Mouse (Mus musculus): ENCODE data around the gene Cyb561a3. TPM values are rescaled to one million over a fixed set of nuclear protein-coding genes. Genes with fewer than 3 reads are reported as not detected.

Cyb561a3 gene
- polyA plus RNA-seq, 1 experiment from 2014 or later = 22.6 TPM

GRCm38 (mm10) chr19:10603660-10604523 lies 26.9 kb downstream of the Cyb561a3 start:
- peak overlapping the region; percentile 99; the same call in 1 of the 2 replicates for H3K9ac ChIP-seq (ENCODE audit: low read length)
- WGBS = 79% methylated on average over 18 of the region's 18 CpGs
- H3K36me3 ChIP-seq (ENCODE audit: control insufficient read depth, insufficient read depth, low read length) = 0 out of 2 replicates have a peak, but pooled peaks cover 3% of the 10 kb centered on the region
- H3K4me2 ChIP-seq (ENCODE audit: low read depth, low read length) = peak overlapping the region; percentile 77
- H3K27me3 ChIP-seq (ENCODE audit: control insufficient read depth, insufficient read depth, low read length) = no peaks in the 10 kb centered on the region
- peaks cover 19% of the 10 kb centered on the region for H3K4me1 ChIP-seq (ENCODE audit: control insufficient read depth, insufficient read depth, low read length)
- H3K4me3 ChIP-seq (replicated peaks; ENCODE audit: low read length) = 0 out of 2 replicates have a peak overlapping the region, but pooled peaks have one; percentile 9
- H3K27ac ChIP-seq (ENCODE audit: low read length) = 0 out of 2 replicates have a peak overlapping the region, but pooled peaks have one; percentile 96
- no peaks in the 10 kb centered on the region for H3K9me3 ChIP-seq (replicated peaks; ENCODE audit: control insufficient read depth, low read length)
- ATAC-seq (ENCODE audit: insufficient read depth, low FRiP score) = no peak

- no peaks in the 10 kb centered on the region for H3K9me3 ChIP-seq (replicated peaks; ENCODE audit: control insufficient read depth, low read length)
- ATAC-seq (ENCODE audit: insufficient read depth, low FRiP score) = no peak
- H3K9ac ChIP-seq (ENCODE audit: low read length) = peak overlapping the region; percentile 99
- peaks cover 19% of the 10 kb centered on the region for H3K4me1 ChIP-seq (ENCODE audit: control insufficient read depth, insufficient read depth, low read length)
- peak overlapping the region; percentile 96 for H3K27ac ChIP-seq (ENCODE audit: low read length)
- H3K4me2 ChIP-seq (ENCODE audit: low read depth, low read length) = peak overlapping the region; percentile 77
- WGBS = 32% methylated on average over 3 of the region's 3 CpGs
- 0 out of 2 replicates have a peak, but pooled peaks cover 3% of the 10 kb centered on the region for H3K36me3 ChIP-seq (ENCODE audit: control insufficient read depth, insufficient read depth, low read length)
- no peaks in the 10 kb centered on the region for H3K27me3 ChIP-seq (ENCODE audit: control insufficient read depth, insufficient read depth, low read length)
- H3K4me3 ChIP-seq (replicated peaks; ENCODE audit: low read length) = peak overlapping the region; percentile 99
These were observed 27.6 kb downstream of the Cyb561a3 start for GRCm38 (mm10) chr19:10604534-10604933.

- peak within 1 kb of the TSS; percentile 77 for H3K4me2 ChIP-seq (ENCODE audit: low read depth, low read length)
- peak within 1 kb of the TSS; percentile 99 for H3K9ac ChIP-seq (ENCODE audit: low read length)
- ATAC-seq (ENCODE audit: insufficient read depth, low FRiP score) = peak; percentile 98
- H3K4me3 ChIP-seq (replicated peaks; ENCODE audit: low read length) = peak within 1 kb of the TSS; percentile 99
- no peaks in the 10 kb centered on the region for H3K27me3 ChIP-seq (ENCODE audit: control insufficient read depth, insufficient read depth, low read length)
- H3K36me3 ChIP-seq (ENCODE audit: control insufficient read depth, insufficient read depth, low read length) = peaks cover 8% of the 10 kb centered on the region; the same call in 1 of the 2 replicates
- no peaks in the 10 kb centered on the region for H3K9me3 ChIP-seq (replicated peaks; ENCODE audit: control insufficient read depth, low read length)
- H3K4me1 ChIP-seq (ENCODE audit: control insufficient read depth, insufficient read depth, low read length) = peaks cover 19% of the 10 kb centered on the region
- under 1% methylated on average over 49 of the region's 49 CpGs for WGBS
- peak within 1 kb of the TSS; percentile 96 for H3K27ac ChIP-seq (ENCODE audit: low read length)
These were observed 28.4 kb downstream of the Cyb561a3 start, which contains the start of the genes Ddb1 and Tkfc for GRCm38 (mm10) chr19:10605293-10605900. Gene Ddb1, plus strand, starts transcription at chr19:10605327. Gene Tkfc, minus strand, starts transcription at chr19:10605654.

GRCm38 (mm10) chr19:10605901-10606622 lies 29.1 kb downstream of the Cyb561a3 start:
- Histone ChIP-seq H3K4me2 (ENCODE audit: low read depth, low read length) (peak overlapping the region; percentile 77), H3K36me3 (ENCODE audit: control insufficient read depth, insufficient read depth, low read length) (peaks cover 15% of the 10 kb centered on the region; the same call in 1 of the 2 replicates), H3K27me3 (ENCODE audit: control insufficient read depth, insufficient read depth, low read length) (no peaks in the 10 kb centered on the region), H3K27ac (ENCODE audit: low read length) (peak overlapping the region; percentile 95), H3K4me1 (ENCODE audit: control insufficient read depth, insufficient read depth, low read length) (peaks cover 19% of the 10 kb centered on the region), H3K4me3 (replicated peaks; ENCODE audit: low read length) (peak overlapping the region; percentile 99), H3K9me3 (replicated peaks; ENCODE audit: control insufficient read depth, low read length) (no peaks in the 10 kb centered on the region), H3K9ac (ENCODE audit: low read length) (peak overlapping the region; percentile 99)
- ATAC-seq (ENCODE audit: insufficient read depth, low FRiP score) = no peak
- WGBS = 4% methylated on average over 20 of the region's 20 CpGs

GRCm38 (mm10) chr19:10608573-10609240 lies 31.7 kb downstream of the Cyb561a3 start:
- Histone ChIP-seq H3K9me3 (replicated peaks; ENCODE audit: control insufficient read depth, low read length) (no peaks in the 10 kb centered on the region), H3K4me3 (replicated peaks; ENCODE audit: low read length) (no peak overlapping the region), H3K27me3 (ENCODE audit: control insufficient read depth, insufficient read depth, low read length) (no peaks in the 10 kb centered on the region), H3K36me3 (ENCODE audit: control insufficient read depth, insufficient read depth, low read length) (peaks cover 26% of the 10 kb centered on the region), H3K4me2 (ENCODE audit: low read depth, low read length) (no peak overlapping the region), H3K27ac (ENCODE audit: low read length) (no peak overlapping the region), H3K4me1 (ENCODE audit: control insufficient read depth, insufficient read depth, low read length) (peaks cover 19% of the 10 kb centered on the region), H3K9ac (ENCODE audit: low read length) (no peak overlapping the region)
- WGBS = 72% methylated on average over 5 of the region's 5 CpGs
- ATAC-seq (ENCODE audit: insufficient read depth, low FRiP score) = no peak

GRCm38 (mm10) chr19:10634106-10634871 lies 57.3 kb downstream of the Cyb561a3 start, which contains the start of gene Vwce:
Gene Vwce, plus strand, starts transcription at chr19:10634213.
- Histone ChIP-seq H3K27ac (ENCODE audit: low read length) (no peak within 1 kb of the TSS; the same call in 1 of the 2 replicates), H3K36me3 (ENCODE audit: control insufficient read depth, insufficient read depth, low read length) (0 out of 2 replicates have a peak, but pooled peaks cover 3% of the 10 kb centered on the region), H3K4me3 (replicated peaks; ENCODE audit: low read length) (peak within 1 kb of the TSS; percentile 46), H3K9ac (ENCODE audit: low read length) (peak within 1 kb of the TSS; percentile 62), H3K9me3 (replicated peaks; ENCODE audit: control insufficient read depth, low read length) (no peaks in the 10 kb centered on the region), H3K4me1 (ENCODE audit: control insufficient read depth, insufficient read depth, low read length) (peaks cover 15% of the 10 kb centered on the region), H3K27me3 (ENCODE audit: control insufficient read depth, insufficient read depth, low read length) (no peaks in the 10 kb centered on the region), H3K4me2 (ENCODE audit: low read depth, low read length) (peak within 1 kb of the TSS; percentile 81)
- peak; percentile 71 for ATAC-seq (ENCODE audit: insufficient read depth, low FRiP score)
- WGBS = 2% methylated on average over 32 of the region's 32 CpGs

- WGBS = 5% methylated on average over 21 of the region's 21 CpGs
These were observed 57.9 kb downstream of the Cyb561a3 start for GRCm38 (mm10) chr19:10634872-10635318.

More at GRCm38 (mm10) chr19:10634872-10635318, 57.9 kb downstream of the Cyb561a3 start:
- Histone ChIP-seq H3K4me3 (replicated peaks; ENCODE audit: low read length) (peak overlapping the region; percentile 46), H3K4me1 (ENCODE audit: control insufficient read depth, insufficient read depth, low read length) (peaks cover 15% of the 10 kb centered on the region), H3K36me3 (ENCODE audit: control insufficient read depth, insufficient read depth, low read length) (no peaks in the 10 kb centered on the region), H3K4me2 (ENCODE audit: low read depth, low read length) (peak overlapping the region; percentile 81), H3K9me3 (replicated peaks; ENCODE audit: control insufficient read depth, low read length) (no peaks in the 10 kb centered on the region), H3K27ac (ENCODE audit: low read length) (peak overlapping the region; percentile 8; the same call in 1 of the 2 replicates), H3K9ac (ENCODE audit: low read length) (peak overlapping the region; percentile 62), H3K27me3 (ENCODE audit: control insufficient read depth, insufficient read depth, low read length) (no peaks in the 10 kb centered on the region)
- ATAC-seq (ENCODE audit: insufficient read depth, low FRiP score) = peak; percentile 90

All from stomach, embryonic 16.5 days (tissue).